Mouse (Mus musculus): ENCODE results near the gene Phf19. TPM values are rescaled to one million over a fixed set of nuclear protein-coding genes. Genes with fewer than 3 reads are reported as not detected.

The Phf19 gene
- total and polyA plus RNA-seq, 3 experiments, result 16.8 to 25.4 (median 20.5) TPM

DNA sequence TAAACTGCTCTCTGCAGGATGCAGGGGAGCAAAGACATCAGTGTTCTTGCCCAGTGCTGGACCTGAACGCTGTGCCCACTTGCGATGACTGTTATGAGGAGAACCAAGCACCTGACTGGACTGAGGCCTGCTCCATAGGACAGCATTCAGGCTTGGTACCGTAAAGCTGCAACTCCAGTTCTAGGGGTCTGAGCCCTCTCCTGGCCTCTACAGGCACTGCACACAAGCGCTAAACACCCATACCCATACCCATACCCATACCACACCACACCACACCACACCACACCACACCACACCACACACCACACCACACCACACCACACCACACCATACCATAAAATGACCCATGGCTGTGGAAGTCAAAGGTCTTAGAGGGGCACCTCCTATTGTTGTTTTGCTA, 58.6 kb downstream of the Phf19 start:
- no peak for DNase-seq (ENCODE audit: extremely low read depth)
- Histone ChIP-seq H3K4me2 (ENCODE audit: insufficient read depth, low read depth, poor library complexity, severe bottlenecking) (no peak overlapping the region), H3K27me3 (replicated peaks) (no peaks in the 10 kb centered on the region), H3K9ac (ENCODE audit: insufficient read depth, low read depth) (no peak overlapping the region), H3K79me2 (replicated peaks; ENCODE audit: control insufficient read depth, extremely low read depth, insufficient read depth, poor library complexity, severe bottlenecking) (no peaks in the 10 kb centered on the region), H3K9me3 (replicated peaks; ENCODE audit: low read length) (no peaks in the 10 kb centered on the region), H3K36me3 (replicated peaks in 1 of 2; ENCODE audit: control insufficient read depth in 1 of 2, insufficient read depth in 1 of 2, low read length in 1 of 2) (peaks cover 85 to 96% of the 10 kb centered on the region in 2 experiments), H3K4me1 (ENCODE audit: control insufficient read depth in 1 of 2, insufficient read depth in 2 of 2) (no peaks in the 10 kb centered on the region), H3K4me3 (replicated peaks in 1 of 3; ENCODE audit: low read depth in 2 of 3, low read length in 2 of 3, poor library complexity in 1 of 3) (no peak overlapping the region), H3K27ac (ENCODE audit: insufficient read depth, low read depth) (no peak overlapping the region)
- TF ChIP-seq CTCF (conservative IDR thresholded peaks at IDR 0.05 in 1 of 2, IDR thresholded peaks at IDR 0.05 in 1 of 2; ENCODE audit: low read depth in 2 of 2, low read length in 2 of 2), result peak in 1 of 2 experiments; percentile 36; a peak in 2 of 4 replicates
- peak; percentile 6 for TF ChIP-seq RAD21 (IDR thresholded peaks at IDR 0.05; ENCODE audit: low read depth, low read length)
- no peak for TF ChIP-seq HCFC1 (IDR thresholded peaks at IDR 0.05; ENCODE audit: low read depth, low read length)
- TF ChIP-seq SMC3 (IDR thresholded peaks at IDR 0.05; ENCODE audit: low read depth, low read length), result peak; percentile 38
- TF ChIP-seq MAFK (IDR thresholded peaks at IDR 0.05; ENCODE audit: insufficient replicate concordance, low read length), result no peak
- dilution Hi-C loops (cut with MboI; ENCODE audit: extremely low pct_ligation_motif_present, extremely low pct_unique_long_range_greater_than_20kb, low sequenced_read_pairs), result no loop called here
- in situ Hi-C loops (cut with MboI; ENCODE audit: low pct_ligation_motif_present, low pct_unique_long_range_greater_than_20kb, low sequenced_read_pairs), result no loop called here

DNA sequence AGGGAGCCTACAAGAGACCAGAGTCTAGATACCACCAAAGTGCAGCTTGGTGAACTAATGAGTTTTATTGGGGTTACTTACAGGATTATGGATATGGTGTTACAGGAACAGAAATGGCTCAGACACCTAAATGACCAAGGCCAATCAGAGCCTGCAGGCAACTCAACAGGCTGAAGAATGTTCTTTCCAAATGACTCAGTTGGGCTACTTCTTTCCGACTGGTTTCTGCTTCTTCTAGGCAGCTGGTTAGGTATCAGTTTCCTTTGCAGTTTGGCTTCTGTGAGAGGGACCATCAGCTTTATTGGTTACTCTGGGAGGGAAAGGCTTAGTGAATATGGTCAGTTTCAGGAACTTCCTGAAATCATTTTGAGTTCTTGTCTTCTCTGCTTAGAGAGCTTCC, 66.1 kb downstream of the Phf19 start:
- peaks cover 9% of the 10 kb centered on the region for H3K9me3 ChIP-seq (replicated peaks; ENCODE audit: low read length)
- peaks cover 19 to 45% of the 10 kb centered on the region in 2 experiments for H3K36me3 ChIP-seq (replicated peaks in 1 of 2; ENCODE audit: control insufficient read depth in 1 of 2, insufficient read depth in 1 of 2, low read length in 1 of 2)
- dilution Hi-C loops (cut with MboI; ENCODE audit: extremely low pct_ligation_motif_present, extremely low pct_unique_long_range_greater_than_20kb, low sequenced_read_pairs) (no loop called here), in situ Hi-C loops (cut with MboI; ENCODE audit: low pct_ligation_motif_present, low pct_unique_long_range_greater_than_20kb, low sequenced_read_pairs) (no loop called here)
- H3K27ac ChIP-seq (ENCODE audit: insufficient read depth, low read depth), result no peak overlapping the region
- H3K79me2 ChIP-seq (replicated peaks; ENCODE audit: control insufficient read depth, extremely low read depth, insufficient read depth, poor library complexity, severe bottlenecking), result no peaks in the 10 kb centered on the region
- DNase-seq (ENCODE audit: extremely low read depth), result peak; percentile 25
- H3K4me2 ChIP-seq (ENCODE audit: insufficient read depth, low read depth, poor library complexity, severe bottlenecking), result no peak overlapping the region
- H3K27me3 ChIP-seq (replicated peaks), result no peaks in the 10 kb centered on the region
- no peak overlapping the region for H3K4me3 ChIP-seq (replicated peaks in 1 of 3; ENCODE audit: low read depth in 2 of 3, low read length in 2 of 3, poor library complexity in 1 of 3)
- H3K9ac ChIP-seq (ENCODE audit: insufficient read depth, low read depth), result no peak overlapping the region
- peaks cover 0 to 5% of the 10 kb centered on the region in 2 experiments; a peak in 1 of 4 replicates for H3K4me1 ChIP-seq (ENCODE audit: control insufficient read depth in 1 of 2, insufficient read depth in 2 of 2)
- TF ChIP-seq MAFK (IDR thresholded peaks at IDR 0.05; ENCODE audit: insufficient replicate concordance, low read length) (no peak), KAT2A (IDR thresholded peaks at IDR 0.05; ENCODE audit: insufficient replicate concordance, low read length) (no peak), ZKSCAN1 (IDR thresholded peaks at IDR 0.05; ENCODE audit: borderline replicate concordance, low read depth, low read length) (no peak), MXI1 (IDR thresholded peaks at IDR 0.05; ENCODE audit: low read depth, low read length) (no peak), MAX (IDR thresholded peaks at IDR 0.05; ENCODE audit: low read length) (no peak), POLR2A (IDR thresholded peaks at IDR 0.05; ENCODE audit: low read depth, low read length) (no peak), IRF4 (IDR thresholded peaks at IDR 0.05; ENCODE audit: low read depth, low read length) (peak; percentile 88), ELF1 (IDR thresholded peaks at IDR 0.05; ENCODE audit: low read depth, low read length) (no peak), USF2 (conservative IDR thresholded peaks at IDR 0.05; ENCODE audit: low read depth, low read length) (no peak), MYC (IDR thresholded peaks at IDR 0.05; ENCODE audit: low read depth, low read length) (no peak), MEF2A (IDR thresholded peaks at IDR 0.05; ENCODE audit: borderline replicate concordance, low read depth, low read length) (no peak), TBP (conservative IDR thresholded peaks at IDR 0.05; ENCODE audit: low read depth, low read length) (no peak), POLR2AphosphoS2 (IDR thresholded peaks at IDR 0.05; ENCODE audit: low read depth, low read length) (no peak), JUN (IDR thresholded peaks at IDR 0.05; ENCODE audit: insufficient read depth, low read depth, low read length) (peak; percentile 67; the same call in 1 of the 2 replicates), CHD1 (IDR thresholded peaks at IDR 0.05; ENCODE audit: low read depth, low read length) (no peak), NELFE (IDR thresholded peaks at IDR 0.05; ENCODE audit: low read depth, low read length) (no peak), RCOR1 (conservative IDR thresholded peaks at IDR 0.05; ENCODE audit: low read depth, low read length) (0 out of 2 replicates have a peak, but pooled peaks have one; percentile 36), USF1 (IDR thresholded peaks at IDR 0.05; ENCODE audit: low read depth, low read length) (no peak), SIN3A (IDR thresholded peaks at IDR 0.05; ENCODE audit: low read length) (no peak), HCFC1 (IDR thresholded peaks at IDR 0.05; ENCODE audit: low read depth, low read length) (no peak), SMC3 (IDR thresholded peaks at IDR 0.05; ENCODE audit: low read depth, low read length) (no peak), NRF1 (IDR thresholded peaks at IDR 0.05; ENCODE audit: low read depth, low read length) (no peak), E2F4 (IDR thresholded peaks at IDR 0.05; ENCODE audit: insufficient replicate concordance, low read depth, low read length) (no peak), ZNF384 (IDR thresholded peaks at IDR 0.05; ENCODE audit: low read depth, low read length) (no peak), UBTF (IDR thresholded peaks at IDR 0.05; ENCODE audit: low read depth, low read length) (no peak), ETS1 (conservative IDR thresholded peaks at IDR 0.05; ENCODE audit: low read depth, low read length) (no peak), JUND (conservative IDR thresholded peaks at IDR 0.05; ENCODE audit: low read depth, low read length) (peak; percentile 88), TCF12 (IDR thresholded peaks at IDR 0.05; ENCODE audit: low read depth, low read length) (no peak), ZC3H11A (IDR thresholded peaks at IDR 0.05; ENCODE audit: low read depth, low read length) (no peak), ZMIZ1 (IDR thresholded peaks at IDR 0.05; ENCODE audit: low read depth, low read length) (no peak), CTCF (conservative IDR thresholded peaks at IDR 0.05 in 1 of 2, IDR thresholded peaks at IDR 0.05 in 1 of 2; ENCODE audit: low read depth in 2 of 2, low read length in 2 of 2) (no peak), GABPA (IDR thresholded peaks at IDR 0.05; ENCODE audit: insufficient replicate concordance, low read depth, low read length) (no peak)
